Mouse (Mus musculus) inflammation-experienced regulatory T-cells, adult 6 months (primary cell): ENCODE measurements around the gene Polm. TPM values are rescaled to one million over a fixed set of nuclear protein-coding genes. Genes with fewer than 3 reads are reported as not detected.
A peak's percentile ranks its signal among the peaks of the same experiment; 100 is the strongest.

Experiments used
- ATAC-seq: one replicate; pipeline ENCODE4 v1.8.0; 2017
- polyA plus RNA-seq, 3 experiments: library from polyadenylated mRNA; unstranded; fragments of 100-300 nt; shearing (Covaris generic); gene quantifications; one replicate each; pipeline ENCODE4 v1.2.1; 2017

The Polm gene
- polyA plus RNA-seq, 3 experiments from 2014 or later: 15.9 to 27.5 (median 21.3) TPM

DNA sequence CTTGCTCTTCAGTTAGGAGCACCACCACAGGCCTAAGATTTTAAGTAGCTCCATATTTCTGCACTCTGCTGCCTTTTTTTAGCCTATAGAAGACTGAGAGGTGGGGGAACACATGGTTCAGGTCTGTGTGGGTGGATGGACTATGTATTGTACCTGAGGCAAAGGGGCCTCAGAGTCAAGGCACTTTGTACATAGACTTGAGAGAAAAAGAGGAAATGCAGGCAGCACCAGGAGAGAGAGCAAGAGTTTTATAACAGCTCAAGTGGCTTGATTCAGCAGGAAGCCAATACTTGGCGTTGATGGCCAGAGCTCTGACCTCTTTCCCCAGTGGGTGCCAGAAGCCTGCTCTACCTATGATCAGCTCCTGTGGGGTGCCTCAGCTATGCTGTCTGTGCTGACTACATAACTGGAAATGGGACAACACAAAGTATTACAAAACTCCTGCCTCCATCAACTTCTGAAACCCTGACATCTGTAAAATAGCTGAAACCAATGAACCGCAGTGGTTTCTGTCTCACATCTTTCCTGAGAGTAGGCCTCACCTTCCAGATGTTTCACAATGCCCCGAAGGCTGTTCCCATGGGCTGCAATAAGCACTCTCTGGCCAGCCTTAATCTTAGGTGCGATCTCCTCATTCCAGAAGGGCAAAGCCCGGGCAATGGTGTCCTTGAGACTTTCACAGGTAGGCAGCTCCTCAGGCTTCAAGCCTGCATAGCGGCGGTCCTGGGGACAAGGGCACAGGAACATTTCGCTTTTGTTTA, 35.2 kb downstream of the Polm start:
- ATAC-seq: no peak

DNA sequence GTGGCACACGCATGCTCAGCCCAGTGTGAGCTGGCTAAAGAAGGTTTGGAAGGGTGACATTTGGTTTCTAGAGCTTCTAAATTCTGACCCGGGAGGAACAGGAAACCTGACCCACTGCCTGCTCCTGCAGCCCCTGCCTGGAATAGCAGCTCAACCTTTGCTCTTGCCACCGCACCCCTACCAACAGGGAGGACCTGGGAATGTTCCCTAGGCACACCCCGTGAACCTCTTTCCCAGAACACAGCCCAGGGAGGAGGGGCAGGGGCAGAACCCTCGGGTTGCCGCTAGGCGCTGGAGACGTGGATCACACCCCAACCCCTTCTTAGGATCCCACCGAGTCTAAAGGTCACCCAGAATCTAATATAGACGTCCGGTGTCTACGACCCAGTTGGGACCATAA, 35.8 kb downstream of the Polm start:
- no peak for ATAC-seq

- no peak for ATAC-seq
Measured at GRCm38 (mm10) chr11:5801511-5801910, 36.3 kb downstream of the Polm start.

GRCm38 (mm10) chr11:5799621-5800490, 38.0 kb downstream of the Polm start:
- ATAC-seq: no peak

GRCm38 (mm10) chr11:5797928-5798327, 39.9 kb downstream of the Polm start:
- ATAC-seq: no peak

- no peak for ATAC-seq
Measured at GRCm38 (mm10) chr11:5797371-5797770, 40.4 kb downstream of the Polm start.

GRCm38 (mm10) chr11:5796939-5797338, 40.9 kb downstream of the Polm start:
- ATAC-seq: no peak

- no peak for ATAC-seq
Measured at GRCm38 (mm10) chr11:5795706-5796105, 42.1 kb downstream of the Polm start.

- ATAC-seq: no peak
Measured at GRCm38 (mm10) chr11:5795290-5795689, 42.5 kb downstream of the Polm start.

GRCm38 (mm10) chr11:5790431-5790830, 47.4 kb downstream of the Polm start:
- no peak for ATAC-seq

DNA sequence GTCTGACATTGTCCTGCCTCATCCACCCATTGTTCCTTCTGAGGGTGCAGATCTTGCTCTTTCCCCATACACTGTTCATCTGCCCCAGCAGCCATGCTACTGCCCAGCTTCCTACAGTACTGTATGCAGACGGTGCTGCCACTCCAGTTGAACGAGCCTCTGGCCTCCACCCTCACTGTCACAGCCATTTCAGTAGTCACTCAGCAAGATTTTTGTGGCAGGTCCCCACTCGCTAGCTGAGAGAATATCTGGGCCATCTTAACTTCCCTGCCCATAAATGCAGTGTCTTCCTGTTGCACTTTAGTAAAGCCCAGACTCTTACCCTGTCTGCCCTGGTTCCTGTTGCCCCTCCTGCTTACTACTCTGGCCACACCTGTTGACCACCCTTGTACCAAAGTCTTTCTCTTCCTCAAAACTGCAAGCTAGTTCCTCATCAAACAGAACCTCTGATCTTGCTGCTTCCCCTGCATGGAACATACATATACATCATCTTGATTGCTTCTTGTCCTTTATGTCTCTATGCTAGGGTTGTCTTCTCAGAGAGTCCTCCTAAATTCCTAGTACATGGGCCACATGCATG, 48.0 kb downstream of the Polm start:
- ATAC-seq: no peak

- peak; percentile 49 for ATAC-seq
Measured at GRCm38 (mm10) chr11:5789071-5789753, 48.6 kb downstream of the Polm start.

- peak; percentile 93 for ATAC-seq
Measured at GRCm38 (mm10) chr11:5788056-5789014, 49.5 kb downstream of the Polm start, which contains the start of gene Dbnl. TSS of gene Dbnl (plus strand) at chr11:5788488.

GRCm38 (mm10) chr11:5787671-5788055, 50.2 kb downstream of the Polm start:
- no peak for ATAC-seq

- ATAC-seq: no peak
Measured at GRCm38 (mm10) chr11:5785732-5786131, 52.1 kb downstream of the Polm start.

- no peak for ATAC-seq
Measured at GRCm38 (mm10) chr11:5782199-5782944, 55.4 kb downstream of the Polm start.

DNA sequence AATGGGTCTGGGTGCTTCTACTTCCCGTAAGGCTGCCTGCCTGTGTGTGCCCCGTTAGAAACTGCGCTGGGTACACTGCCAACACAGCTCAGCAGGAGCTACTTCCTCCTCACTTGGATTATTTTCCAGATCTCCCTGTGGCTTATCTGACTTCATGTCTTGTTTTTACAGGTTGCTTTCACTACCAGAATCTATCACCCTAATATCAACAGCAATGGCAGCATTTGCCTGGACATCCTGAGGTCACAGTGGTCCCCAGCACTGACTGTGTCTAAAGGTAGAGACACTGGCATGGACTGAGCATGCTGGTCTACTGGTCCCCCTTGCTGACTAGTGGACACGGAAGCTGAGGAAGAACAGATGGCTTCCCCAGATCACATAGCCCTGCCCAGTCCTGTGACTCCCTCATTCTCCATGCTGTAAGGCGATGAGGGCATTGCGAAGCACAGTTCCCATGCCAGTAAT, 57.7 kb downstream of the Polm start:
- ATAC-seq: no peak

GRCm38 (mm10) chr11:5778481-5778880, 59.3 kb downstream of the Polm start:
- no peak for ATAC-seq
